Mouse (Mus musculus) colon, adult 2 months (tissue): Measurements from ENCODE around the gene Gck. TPM values are rescaled to one million over a fixed set of nuclear protein-coding genes. Genes with fewer than 3 reads are reported as not detected.

Experiments
- polyA plus RNA-seq: library from polyadenylated mRNA; depleted of rRNA; stranded (reverse); fragments of >200 nt; gene quantifications from 2 replicates; pipeline ENCODE4 v1.2.3, GENCODE M21; 2012; rRNA removed

The Gck gene
- polyA plus RNA-seq, result 0.66 and 0.72 TPM in 2 replicates

GRCm38 (mm10) chr11:5949586-5950352 lies at the start of gene Gck:
Gene Gck, minus strand, starts transcription at chr11:5950081.

GRCm38 (mm10) chr11:5955546-5956276 lies 5.8 kb upstream of the Gck start, which contains the start of gene Ykt6:
Gene Ykt6, plus strand, starts transcription at chr11:5955693.

GRCm38 (mm10) chr11:5898531-5898930 lies 51.4 kb downstream of the Gck start, which contains the start of gene Myl7:
Gene Myl7, minus strand, starts transcription at chr11:5898782.

GRCm38 (mm10) chr11:5877921-5878526 lies 71.9 kb downstream of the Gck start, which contains the start of gene Pold2:
Gene Pold2, minus strand, starts transcription at chr11:5878292.

GRCm38 (mm10) chr11:5861678-5862393 lies 88.0 kb downstream of the Gck start, which contains the start of gene Aebp1:
Gene Aebp1, plus strand, starts transcription at chr11:5861947.

Other genes starting within 250 kb of the Gck start
- gene Mrps24, start 234.4 kb downstream of the Gck start, polyA plus RNA-seq, result 402 and 582 TPM in 2 replicates
- gene Urgcp, start 187.7 kb downstream of the Gck start, polyA plus RNA-seq, result 28.2 and 32.3 TPM in 2 replicates
- gene Dbnl, start 161.6 kb downstream of the Gck start, polyA plus RNA-seq, result 83.1 and 88.6 TPM in 2 replicates
- 0.20 TPM in 1 of 2 replicates, not detected in the other for gene Pgam2, start 146.3 kb downstream of the Gck start, polyA plus RNA-seq
- gene Polm, start 112.1 kb downstream of the Gck start, polyA plus RNA-seq, result 48.8 and 52.4 TPM in 2 replicates
- 34.4 and 37.0 TPM in 2 replicates for gene Aebp1, start 88.1 kb downstream of the Gck start, polyA plus RNA-seq
- 174 and 178 TPM in 2 replicates for gene Pold2, start 71.8 kb downstream of the Gck start, polyA plus RNA-seq
- 0.79 and 1.1 TPM in 2 replicates for gene Myl7, start 51.3 kb downstream of the Gck start, polyA plus RNA-seq
- 51.4 and 52.3 TPM in 2 replicates for gene Ykt6, start 5.6 kb upstream of the Gck start, polyA plus RNA-seq
- gene Camk2b, start 116.3 kb upstream of the Gck start, polyA plus RNA-seq, result 9.8 and 22.2 TPM in 2 replicates
- gene A730071L15Rik, start 249.9 kb upstream of the Gck start, polyA plus RNA-seq, result 0.08 and 0.24 TPM in 2 replicates